Mouse (Mus musculus) MEL (cell line): ENCODE data around the gene Abca7.

Experiments
- CHD1 ChIP-seq: IDR thresholded peaks from 2 replicates; pipeline ENCODE4 v1.6.1; 2012; ENCODE audit warnings: low read depth, mild to moderate bottlenecking, inconsistent platforms, low read length, improper control_type of control experiment
- CTCF ChIP-seq, 3 experiments: IDR thresholded peaks in 2 of 3; conservative IDR thresholded peaks in 1 of 3; 2 replicates each; pipeline ENCODE4 v1.5.1; 2011 to 2012; ENCODE audit warnings: low read length in 3 of 3, low read depth in 2 of 3, mild to moderate bottlenecking in 2 of 3, improper control_type of control experiment in 1 of 3, inconsistent platforms in 1 of 3, mixed read lengths in 1 of 3, moderate library complexity in 1 of 3; ENCODE audit not compliant: control insufficient read depth in 1 of 3, insufficient read depth in 1 of 3, poor library complexity in 1 of 3, severe bottlenecking in 1 of 3
- NRF1 ChIP-seq: IDR thresholded peaks from 2 replicates; pipeline ENCODE4 v1.6.1; 2014; ENCODE audit warnings: low read depth, mild to moderate bottlenecking, inconsistent platforms, low read length, improper control_type of control experiment, moderate library complexity; ENCODE audit not compliant: poor library complexity, insufficient read depth, severe bottlenecking
- POLR2AphosphoS5 ChIP-seq: IDR thresholded peaks from 2 replicates; pipeline ENCODE4 v1.6.1; 2012; ENCODE audit warnings: low read depth, borderline replicate concordance, mild to moderate bottlenecking, inconsistent platforms, low read length, moderate library complexity, mixed read lengths
- TCF12 ChIP-seq: IDR thresholded peaks from 2 replicates; pipeline ENCODE4 v1.6.1; 2014; ENCODE audit warnings: low read depth, mild to moderate bottlenecking, inconsistent platforms, low read length, improper control_type of control experiment, moderate library complexity
- USF1 ChIP-seq: IDR thresholded peaks from 2 replicates; pipeline ENCODE4 v1.6.1; 2014; ENCODE audit warnings: low read depth, mild to moderate bottlenecking, inconsistent platforms, low read length, improper control_type of control experiment, moderate library complexity

DNA sequence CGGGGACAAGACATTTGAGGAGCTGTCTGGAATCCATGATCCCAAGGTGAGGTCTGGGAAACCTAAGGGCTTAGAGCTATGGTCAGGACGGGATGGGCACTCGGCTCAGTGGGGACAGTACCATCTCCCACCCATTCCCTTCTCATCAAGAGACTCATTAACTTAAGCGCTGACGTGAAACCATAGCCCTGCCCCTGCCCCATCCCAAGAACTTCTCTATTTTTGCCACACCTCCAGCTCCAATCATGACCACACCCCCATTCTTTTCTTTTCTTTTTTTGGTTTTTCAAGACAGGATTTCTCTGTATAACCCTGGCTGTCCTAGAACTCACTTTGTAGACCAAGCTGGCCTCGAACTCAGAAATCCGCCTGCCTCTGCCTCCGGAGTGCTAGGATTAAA, 21.6 kb upstream of the Abca7 start:
- TF ChIP-seq POLR2AphosphoS5 = no peak
- TF ChIP-seq CHD1 = no peak
- no peak for TF ChIP-seq NRF1
- TF ChIP-seq CTCF (IDR thresholded peaks at IDR 0.05 in 2 of 3, conservative IDR thresholded peaks at IDR 0.05 in 1 of 3; ENCODE audit: control insufficient read depth in 1 of 3, insufficient read depth in 1 of 3, low read depth in 2 of 3, low read length in 3 of 3, poor library complexity in 1 of 3, severe bottlenecking in 1 of 3) = no peak
- no peak for TF ChIP-seq USF1
- TF ChIP-seq TCF12 = no peak
